Mouse (Mus musculus) hindbrain, embryonic 14.5 days (tissue): ENCODE measurements around the gene Sin3b. TPM values are rescaled to one million over a fixed set of nuclear protein-coding genes. Genes with fewer than 3 reads are reported as not detected.

Source experiments
- ATAC-seq: fragments of 200-750 bp; cut with Nextera tagmentation; 2 replicates; pipeline ENCODE4 v1.8.0; 2017; ENCODE audit warnings: moderate number of reproducible peaks, mild to moderate bottlenecking, moderate TSS enrichment, moderate library complexity; ENCODE audit not compliant: low FRiP score
- DNase-seq: peaks from one replicate; pipeline ENCODE4 v3.0.0-alpha.2; 2015; ENCODE audit warnings: low spot score
- H3K27ac ChIP-seq: fragments of 300-500 bp; sonication (generic); 2 replicates; pipeline ENCODE4 v1.5.1; 2014; ENCODE audit warnings: mild to moderate bottlenecking, moderate library complexity
- H3K27me3 ChIP-seq: fragments of 300-500 bp; sonication (generic); 2 replicates; pipeline ENCODE4 v1.6.1; 2014; ENCODE audit warnings: mild to moderate bottlenecking, low read length, mixed read lengths; ENCODE audit not compliant: control insufficient read depth, insufficient read depth
- H3K36me3 ChIP-seq: fragments of 300-500 bp; sonication (generic); replicated peaks from 2 replicates; pipeline ENCODE4 v1.6.1; 2014; ENCODE audit not compliant: control insufficient read depth, insufficient read depth
- H3K4me1 ChIP-seq: fragments of 300-500 bp; sonication (generic); replicated peaks from 2 replicates; pipeline ENCODE4 v1.6.1; 2014; ENCODE audit warnings: antibody characterized with exemption, low read length, mixed read lengths; ENCODE audit not compliant: control insufficient read depth, insufficient read depth
- H3K4me2 ChIP-seq: fragments of 300-500 bp; sonication (generic); replicated peaks from 2 replicates; pipeline ENCODE4 v1.6.1; 2014; ENCODE audit warnings: mild to moderate bottlenecking, moderate library complexity
- H3K4me3 ChIP-seq: fragments of 300-500 bp; sonication (generic); replicated peaks from 2 replicates; pipeline ENCODE4 v1.5.1; 2014; ENCODE audit warnings: mild to moderate bottlenecking, low read length
- H3K9ac ChIP-seq: fragments of 300-500 bp; sonication (generic); 2 replicates; pipeline ENCODE4 v1.6.1; 2014
- H3K9me3 ChIP-seq: fragments of 300-500 bp; sonication (generic); 2 replicates; pipeline ENCODE4 v1.6.1; 2016; ENCODE audit warnings: low read length; ENCODE audit not compliant: control insufficient read depth
- WGBS: fragments of 180-500 bp; shearing (Covaris S2); extraction: QIAGEN DNeasy Blood & Tissue Kit; methylation state at CpG from one replicate; pipeline ENCODE4 v1.1.7; 2014; 5-methylcytosine and 5-hydroxymethylcytosine counted together
- polyA plus RNA-seq: library from polyadenylated mRNA; unstranded; fragments of >200 nt; fragmentation: Nextera tagmentation; extraction: Ambion mirVana; gene quantifications from 2 replicates; pipeline ENCODE4 v1.2.1, GENCODE M21; 2014

The Sin3b gene
- polyA plus RNA-seq, 1 experiment from 2014 or later, result 185 TPM

GRCm38 (mm10) chr8:72750266-72750665 is 27.2 kb downstream of the Sin3b start:
- peaks cover 95% of the 10 kb centered on the region for H3K36me3 ChIP-seq
- H3K4me1 ChIP-seq, result no peaks in the 10 kb centered on the region
- no peak overlapping the region for H3K9ac ChIP-seq
- H3K4me2 ChIP-seq, result no peak overlapping the region
- WGBS, result 94% methylated on average over 6 of the region's 6 CpGs
- H3K27ac ChIP-seq, result no peak overlapping the region
- H3K9me3 ChIP-seq, result no peaks in the 10 kb centered on the region
- H3K27me3 ChIP-seq, result no peaks in the 10 kb centered on the region
- no peak for ATAC-seq
- H3K4me3 ChIP-seq, result no peak overlapping the region
- no peak for DNase-seq

GRCm38 (mm10) chr8:72751126-72751525 is 28.0 kb downstream of the Sin3b start:
- Histone ChIP-seq H3K9me3 (no peaks in the 10 kb centered on the region), H3K4me3 (no peak overlapping the region), H3K4me1 (no peaks in the 10 kb centered on the region), H3K36me3 (peaks cover 95% of the 10 kb centered on the region), H3K27ac (no peak overlapping the region), H3K4me2 (no peak overlapping the region), H3K27me3 (no peaks in the 10 kb centered on the region), H3K9ac (no peak overlapping the region)
- ATAC-seq (no peak), DNase-seq (no peak)
- WGBS, result 82% methylated on average over 3 of the region's 3 CpGs

GRCm38 (mm10) chr8:72752289-72752688 is 29.2 kb downstream of the Sin3b start:
- Histone ChIP-seq H3K9me3 (no peaks in the 10 kb centered on the region), H3K4me3 (no peak overlapping the region), H3K27me3 (no peaks in the 10 kb centered on the region), H3K4me2 (no peak overlapping the region), H3K36me3 (peaks cover 95% of the 10 kb centered on the region), H3K9ac (no peak overlapping the region), H3K4me1 (no peaks in the 10 kb centered on the region), H3K27ac (no peak overlapping the region)
- DNase-seq (no peak), ATAC-seq (no peak)
- WGBS, result 84% methylated on average over 3 of the region's 3 CpGs

GRCm38 (mm10) chr8:72753165-72753564 is 30.1 kb downstream of the Sin3b start:
- Histone ChIP-seq H3K4me2 (no peak overlapping the region), H3K4me3 (no peak overlapping the region), H3K9ac (no peak overlapping the region), H3K27me3 (no peaks in the 10 kb centered on the region), H3K9me3 (no peaks in the 10 kb centered on the region), H3K36me3 (peaks cover 95% of the 10 kb centered on the region), H3K27ac (no peak overlapping the region), H3K4me1 (no peaks in the 10 kb centered on the region)
- DNase-seq (no peak), ATAC-seq (no peak)
- WGBS, result 96% methylated on average over 9 of the region's 9 CpGs

GRCm38 (mm10) chr8:72753781-72754180 is 30.7 kb downstream of the Sin3b start:
- Histone ChIP-seq H3K27ac (no peak overlapping the region), H3K36me3 (peaks cover 95% of the 10 kb centered on the region), H3K4me3 (no peak overlapping the region), H3K9ac (no peak overlapping the region), H3K4me1 (no peaks in the 10 kb centered on the region), H3K9me3 (no peaks in the 10 kb centered on the region), H3K4me2 (no peak overlapping the region), H3K27me3 (no peaks in the 10 kb centered on the region)
- no peak for ATAC-seq
- 98% methylated on average over 2 of the region's 2 CpGs for WGBS
- no peak for DNase-seq

GRCm38 (mm10) chr8:72756031-72756430 is 32.9 kb downstream of the Sin3b start:
- ATAC-seq, result no peak
- WGBS, result 98% methylated on average over 2 of the region's 2 CpGs

GRCm38 (mm10) chr8:72756771-72757390 is 33.8 kb downstream of the Sin3b start:
- Histone ChIP-seq H3K9me3 (no peaks in the 10 kb centered on the region), H3K4me1 (no peaks in the 10 kb centered on the region), H3K4me3 (no peak overlapping the region), H3K9ac (no peak overlapping the region), H3K36me3 (peaks cover 68% of the 10 kb centered on the region), H3K27me3 (no peaks in the 10 kb centered on the region), H3K27ac (no peak overlapping the region), H3K4me2 (no peak overlapping the region)
- no peak for DNase-seq
- 98% methylated on average over 35 of the region's 35 CpGs for WGBS
- no peak for ATAC-seq

More at GRCm38 (mm10) chr8:72756031-72756430, 32.9 kb downstream of the Sin3b start:
- Histone ChIP-seq H3K27me3 (no peaks in the 10 kb centered on the region), H3K4me3 (no peak overlapping the region), H3K9me3 (no peaks in the 10 kb centered on the region), H3K36me3 (peaks cover 76% of the 10 kb centered on the region), H3K4me2 (no peak overlapping the region), H3K9ac (no peak overlapping the region), H3K27ac (no peak overlapping the region), H3K4me1 (no peaks in the 10 kb centered on the region)
- DNase-seq, result no peak

- H3K27ac ChIP-seq, result no peak overlapping the region
- no peak overlapping the region for H3K4me2 ChIP-seq
- peaks cover 61% of the 10 kb centered on the region for H3K36me3 ChIP-seq
- H3K4me3 ChIP-seq, result no peak overlapping the region
- ATAC-seq (no peak), DNase-seq (no peak)
- 93% methylated on average over 15 of the region's 15 CpGs for WGBS
- H3K4me1 ChIP-seq, result no peaks in the 10 kb centered on the region
- no peak overlapping the region for H3K9ac ChIP-seq
- H3K27me3 ChIP-seq, result no peaks in the 10 kb centered on the region
- no peaks in the 10 kb centered on the region for H3K9me3 ChIP-seq
Observed at GRCm38 (mm10) chr8:72757426-72758195, 34.5 kb downstream of the Sin3b start.

GRCm38 (mm10) chr8:72758310-72758709 is 35.2 kb downstream of the Sin3b start:
- Histone ChIP-seq H3K9me3 (no peaks in the 10 kb centered on the region), H3K27ac (no peak overlapping the region), H3K36me3 (peaks cover 54% of the 10 kb centered on the region), H3K4me3 (no peak overlapping the region), H3K9ac (no peak overlapping the region), H3K27me3 (no peaks in the 10 kb centered on the region), H3K4me2 (no peak overlapping the region), H3K4me1 (no peaks in the 10 kb centered on the region)
- ATAC-seq (no peak), DNase-seq (no peak)
